Mouse (Mus musculus): ENCODE results near the gene D730048I06Rik. TPM values are rescaled to one million over a fixed set of nuclear protein-coding genes. Genes with fewer than 3 reads are reported as not detected.
"Not testable (repeated sequence)": the region's sequence is repeated elsewhere in the genome, so short reads cannot be mapped to it uniquely, and the experiment has no call there.

The D730048I06Rik gene
- 0.17 and 0.36 TPM in 2 replicates for polyA plus RNA-seq (2015; fragmentation: Nextera tagmentation; extraction: Ambion mirVana)

DNA sequence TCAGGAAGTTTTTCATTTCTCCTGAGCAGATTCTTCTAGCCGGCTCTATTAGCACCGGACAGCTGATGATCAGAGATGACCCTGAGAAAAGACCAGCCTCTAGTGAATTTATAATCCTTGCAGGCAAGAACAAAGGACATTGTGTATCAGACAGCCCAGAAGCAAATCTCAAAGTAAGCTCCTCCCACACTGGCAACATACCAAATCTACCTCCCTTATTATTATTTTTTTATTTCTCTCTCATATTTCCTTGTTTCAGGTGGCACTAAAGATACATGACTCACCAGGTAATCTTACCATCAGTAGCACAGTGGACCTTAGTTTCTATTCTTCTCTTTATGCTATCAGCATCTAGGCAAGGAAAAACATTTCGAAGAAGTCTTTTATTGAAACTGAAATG lies at the start of gene D730048I06Rik, which contains the start of gene Gm27235:
D730048I06Rik (minus strand) TSS at position 112 of the 400 bp plus-strand sequence.
Gm27235 (minus strand) TSS at position 101 of the 400 bp plus-strand sequence.
- ATAC-seq (replicated peaks; ENCODE audit: low FRiP score, low read depth) = no peak
- Histone ChIP-seq H3K36me3 (ENCODE audit: insufficient read depth, low read length) (no peaks in the 10 kb centered on the region), H3K4me3 (replicated peaks; ENCODE audit: low read depth, low read length) (no peak within 1 kb of the TSS), H3K27ac (no peak within 1 kb of the TSS), H3K27me3 (ENCODE audit: insufficient read depth, low read length) (no peaks in the 10 kb centered on the region), H3K9me3 (replicated peaks; ENCODE audit: low read length) (no peaks in the 10 kb centered on the region), H3K9ac (ENCODE audit: low read depth, low read length) (no peak within 1 kb of the TSS), H3K4me2 (ENCODE audit: low read length) (no peak within 1 kb of the TSS), H3K4me1 (replicated peaks; ENCODE audit: insufficient read depth, low read length) (no peaks in the 10 kb centered on the region)
- no peak for DNase-seq (ENCODE audit: low spot score)
- TF ChIP-seq CTCF (IDR thresholded peaks at IDR 0.05; ENCODE audit: low read depth) = no peak
- WGBS = 90% methylated on average over 3 of the region's 3 CpGs

DNA sequence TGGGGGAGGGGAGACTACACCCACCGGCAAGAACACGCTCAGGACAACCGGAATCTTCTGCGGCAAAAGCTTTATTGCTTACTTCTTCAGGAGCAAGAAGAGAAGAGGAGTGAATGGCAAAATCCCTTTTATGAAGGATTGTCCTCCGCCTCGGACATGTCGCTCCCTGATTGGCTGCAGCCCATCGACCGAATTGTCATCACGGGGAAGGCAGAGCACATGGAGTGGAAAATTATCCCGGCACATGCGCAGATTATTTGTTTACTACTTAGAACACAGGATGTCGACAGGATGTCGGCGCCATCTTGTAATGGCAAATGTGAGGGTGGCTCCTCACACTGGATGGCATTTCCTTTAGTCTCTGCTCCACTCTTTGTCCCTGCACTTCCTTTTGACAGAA lies 28.0 kb upstream of the D730048I06Rik start:
- DNase-seq (ENCODE audit: low spot score); H3K9me3 ChIP-seq (replicated peaks; ENCODE audit: low read length); H3K36me3 ChIP-seq (ENCODE audit: insufficient read depth, low read length); H3K27me3 ChIP-seq (ENCODE audit: insufficient read depth, low read length); H3K4me3 ChIP-seq (replicated peaks; ENCODE audit: low read depth, low read length); ATAC-seq (replicated peaks; ENCODE audit: low FRiP score, low read depth); H3K9ac ChIP-seq (ENCODE audit: low read depth, low read length); H3K4me1 ChIP-seq (replicated peaks; ENCODE audit: insufficient read depth, low read length); H3K4me2 ChIP-seq (ENCODE audit: low read length); H3K27ac ChIP-seq: not testable (repeated sequence)
- WGBS = 94% methylated on average over 15 of the region's 15 CpGs

DNA sequence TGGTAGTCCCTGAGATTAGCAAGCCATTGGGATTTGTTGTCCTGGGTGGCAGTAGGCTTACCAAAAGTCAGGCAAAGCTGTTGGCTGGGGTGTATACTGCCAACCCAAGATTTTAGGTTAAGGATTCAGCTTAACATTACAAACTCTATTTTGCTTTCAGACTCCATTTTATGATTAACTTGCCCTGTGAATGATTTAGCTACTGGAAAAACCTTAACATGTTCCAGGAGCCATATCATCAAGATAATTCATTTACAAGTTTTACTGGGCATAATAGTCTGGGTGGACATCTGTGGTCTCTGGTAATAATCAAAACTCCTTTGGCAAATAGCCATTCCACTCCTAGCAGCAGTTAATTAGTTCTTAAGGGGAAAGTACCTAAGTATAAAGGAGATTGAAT lies 8.2 kb upstream of the D730048I06Rik start:
- ATAC-seq (replicated peaks; ENCODE audit: low FRiP score, low read depth) (no peak), DNase-seq (ENCODE audit: low spot score) (no peak)
- Histone ChIP-seq H3K9ac (ENCODE audit: low read depth, low read length) (no peak overlapping the region), H3K4me2 (ENCODE audit: low read length) (no peak overlapping the region), H3K27ac (no peak overlapping the region), H3K27me3 (ENCODE audit: insufficient read depth, low read length) (no peaks in the 10 kb centered on the region), H3K4me3 (replicated peaks; ENCODE audit: low read depth, low read length) (no peak overlapping the region), H3K9me3 (replicated peaks; ENCODE audit: low read length) (no peaks in the 10 kb centered on the region), H3K36me3 (ENCODE audit: insufficient read depth, low read length) (no peaks in the 10 kb centered on the region), H3K4me1 (replicated peaks; ENCODE audit: insufficient read depth, low read length) (no peaks in the 10 kb centered on the region)
- TF ChIP-seq CTCF (IDR thresholded peaks at IDR 0.05; ENCODE audit: low read depth) = no peak

GRCm38 (mm10) chr9:35778009-35778408 lies 11.9 kb downstream of the D730048I06Rik start, which contains the start of gene Gm17727:
Gm17727 (minus strand) TSS chr9:35778109.
- Histone ChIP-seq H3K4me2 (ENCODE audit: low read length) (no peak within 1 kb of the TSS), H3K27ac (no peak within 1 kb of the TSS), H3K36me3 (ENCODE audit: insufficient read depth, low read length) (no peaks in the 10 kb centered on the region), H3K4me3 (replicated peaks; ENCODE audit: low read depth, low read length) (no peak within 1 kb of the TSS), H3K27me3 (ENCODE audit: insufficient read depth, low read length) (no peaks in the 10 kb centered on the region), H3K9me3 (replicated peaks; ENCODE audit: low read length) (no peaks in the 10 kb centered on the region), H3K9ac (ENCODE audit: low read depth, low read length) (no peak within 1 kb of the TSS), H3K4me1 (replicated peaks; ENCODE audit: insufficient read depth, low read length) (no peaks in the 10 kb centered on the region)
- WGBS = 60% methylated on average over 3 of the region's 3 CpGs
- no peak for ATAC-seq (replicated peaks; ENCODE audit: low FRiP score, low read depth)
- no peak for DNase-seq (ENCODE audit: low spot score)
- no peak for TF ChIP-seq CTCF (IDR thresholded peaks at IDR 0.05; ENCODE audit: low read depth)

DNA sequence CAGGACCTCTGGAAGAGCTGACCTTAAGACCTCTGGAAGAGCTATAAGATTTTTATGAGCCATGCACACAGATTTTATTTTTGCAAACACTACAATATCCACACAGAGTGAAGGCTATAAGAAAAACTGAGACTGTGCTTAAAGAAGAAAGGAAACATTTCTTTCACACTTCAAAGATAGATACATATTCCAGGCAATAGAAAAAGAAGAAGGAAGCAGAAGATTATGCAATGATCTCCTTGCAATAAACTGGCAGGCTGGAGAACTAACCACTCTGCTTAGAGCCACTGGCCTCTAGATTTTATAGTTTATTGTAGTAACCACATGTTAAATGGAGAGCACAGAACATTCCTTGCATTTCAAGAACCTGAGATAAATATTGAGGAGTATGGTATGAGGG lies 33.1 kb downstream of the D730048I06Rik start:
- Histone ChIP-seq H3K4me1 (replicated peaks; ENCODE audit: insufficient read depth, low read length) (no peaks in the 10 kb centered on the region), H3K27me3 (ENCODE audit: insufficient read depth, low read length) (no peaks in the 10 kb centered on the region), H3K4me2 (ENCODE audit: low read length) (no peak overlapping the region), H3K4me3 (replicated peaks; ENCODE audit: low read depth, low read length) (no peak overlapping the region), H3K27ac (no peak overlapping the region), H3K36me3 (ENCODE audit: insufficient read depth, low read length) (no peaks in the 10 kb centered on the region), H3K9ac (ENCODE audit: low read depth, low read length) (no peak overlapping the region), H3K9me3 (replicated peaks; ENCODE audit: low read length) (no peaks in the 10 kb centered on the region)
- ATAC-seq (replicated peaks; ENCODE audit: low FRiP score, low read depth) (no peak), DNase-seq (ENCODE audit: low spot score) (no peak)
- no peak for TF ChIP-seq CTCF (IDR thresholded peaks at IDR 0.05; ENCODE audit: low read depth)

DNA sequence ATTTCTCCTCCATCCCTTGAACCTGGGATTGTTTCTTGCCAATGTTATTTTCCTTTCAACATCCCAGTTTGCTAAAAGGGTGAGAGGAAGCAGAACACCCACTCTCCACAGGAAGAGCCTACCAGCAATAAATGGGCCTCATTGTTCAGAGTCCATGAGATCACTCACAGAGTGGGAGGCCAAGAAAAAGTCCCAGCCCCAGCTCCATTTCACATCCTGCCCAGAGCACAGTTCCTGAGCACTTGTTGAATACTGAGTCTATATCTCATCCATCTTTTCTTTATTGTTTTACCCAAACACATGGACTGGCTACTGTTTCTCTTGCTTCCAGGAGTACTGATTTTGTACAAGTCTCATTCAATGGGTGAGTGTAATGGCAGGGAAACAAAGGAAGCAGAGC lies 49.2 kb downstream of the D730048I06Rik start, which contains the start of gene Gm17677:
Gm17677 (plus strand) TSS at position 301 of the 400 bp plus-strand sequence.
- Histone ChIP-seq H3K4me1 (replicated peaks; ENCODE audit: insufficient read depth, low read length) (no peaks in the 10 kb centered on the region), H3K4me3 (replicated peaks; ENCODE audit: low read depth, low read length) (no peak within 1 kb of the TSS), H3K36me3 (ENCODE audit: insufficient read depth, low read length) (no peaks in the 10 kb centered on the region), H3K9me3 (replicated peaks; ENCODE audit: low read length) (no peaks in the 10 kb centered on the region), H3K9ac (ENCODE audit: low read depth, low read length) (no peak within 1 kb of the TSS), H3K27me3 (ENCODE audit: insufficient read depth, low read length) (no peaks in the 10 kb centered on the region), H3K27ac (no peak within 1 kb of the TSS), H3K4me2 (ENCODE audit: low read length) (no peak within 1 kb of the TSS)
- no peak for DNase-seq (ENCODE audit: low spot score)
- TF ChIP-seq CTCF (IDR thresholded peaks at IDR 0.05; ENCODE audit: low read depth) = no peak
- ATAC-seq (replicated peaks; ENCODE audit: low FRiP score, low read depth) = no peak

Other genes with a start within 250 kb of the D730048I06Rik start
- 0.96 and 0.97 TPM in 2 replicates for gene Ddx25, start 231.6 kb downstream of the D730048I06Rik start, polyA plus RNA-seq (2015; fragmentation: Nextera tagmentation; extraction: Ambion mirVana)
- gene Pus3, start 231.5 kb downstream of the D730048I06Rik start, polyA plus RNA-seq (2015; fragmentation: Nextera tagmentation; extraction: Ambion mirVana) = 20.0 and 20.2 TPM in 2 replicates
- 0.28 and 0.36 TPM in 2 replicates for gene Pate2, start 219.8 kb downstream of the D730048I06Rik start, polyA plus RNA-seq (2015; fragmentation: Nextera tagmentation; extraction: Ambion mirVana)
- 7.6 and 8.1 TPM in 2 replicates for gene Hyls1, start 219.7 kb downstream of the D730048I06Rik start, polyA plus RNA-seq (2015; fragmentation: Nextera tagmentation; extraction: Ambion mirVana)
- not detected in 2 replicates for gene Pate4, start 178.2 kb downstream of the D730048I06Rik start, polyA plus RNA-seq (2015; fragmentation: Nextera tagmentation; extraction: Ambion mirVana)
- not detected in 2 replicates for gene Pate3, start 141.9 kb downstream of the D730048I06Rik start, polyA plus RNA-seq (2015; fragmentation: Nextera tagmentation; extraction: Ambion mirVana)
- not detected in 2 replicates for gene Pate1, start 102.7 kb downstream of the D730048I06Rik start, polyA plus RNA-seq (2015; fragmentation: Nextera tagmentation; extraction: Ambion mirVana)
- not detected in 2 replicates for gene Gm17677, start 49.1 kb downstream of the D730048I06Rik start, polyA plus RNA-seq (2015; fragmentation: Nextera tagmentation; extraction: Ambion mirVana)
- gene Gm17727, start 12.0 kb downstream of the D730048I06Rik start, polyA plus RNA-seq (2015; fragmentation: Nextera tagmentation; extraction: Ambion mirVana) = not detected in 2 replicates
- not detected in 2 replicates for gene Gm27235, start within 50 bp of the D730048I06Rik start, polyA plus RNA-seq (2015; fragmentation: Nextera tagmentation; extraction: Ambion mirVana)
- gene 9230110F15Rik, start 54.0 kb upstream of the D730048I06Rik start, polyA plus RNA-seq (2015; fragmentation: Nextera tagmentation; extraction: Ambion mirVana) = not detected in 2 replicates
- gene 9230113P08Rik, start 118.3 kb upstream of the D730048I06Rik start, polyA plus RNA-seq (2015; fragmentation: Nextera tagmentation; extraction: Ambion mirVana) = not detected in 2 replicates

All from kidney, postnatal 0 days (tissue).